Mouse (Mus musculus) hindbrain, embryonic 12.5 days (tissue): Measurements from ENCODE around the gene Uvrag. TPM values are rescaled to one million over a fixed set of nuclear protein-coding genes. Genes with fewer than 3 reads are reported as not detected.

Experiments used
- ATAC-seq: fragments of 200-750 bp; cut with Nextera tagmentation; 2 replicates; pipeline ENCODE4 v1.8.0; 2017; ENCODE audit warnings: moderate TSS enrichment; ENCODE audit not compliant: low FRiP score
- H3K27ac ChIP-seq: fragments of 300-500 bp; sonication (generic); 2 replicates; pipeline ENCODE4 v1.5.1; 2016; ENCODE audit warnings: mild to moderate bottlenecking
- H3K27me3 ChIP-seq: fragments of 300-500 bp; sonication (generic); 2 replicates; pipeline ENCODE4 v1.6.1; 2016; ENCODE audit warnings: mild to moderate bottlenecking
- H3K36me3 ChIP-seq: fragments of 300-500 bp; sonication (generic); 2 replicates; pipeline ENCODE4 v1.6.1; 2016; ENCODE audit warnings: mild to moderate bottlenecking
- H3K4me1 ChIP-seq: fragments of 300-500 bp; sonication (generic); 2 replicates; pipeline ENCODE4 v1.6.1; 2016
- H3K4me2 ChIP-seq: fragments of 300-500 bp; sonication (generic); replicated peaks from 2 replicates; pipeline ENCODE4 v1.6.1; 2016; ENCODE audit warnings: mild to moderate bottlenecking
- H3K4me3 ChIP-seq: fragments of 300-500 bp; sonication (generic); 2 replicates; pipeline ENCODE4 v1.5.1; 2016; ENCODE audit warnings: mild to moderate bottlenecking
- H3K9ac ChIP-seq: fragments of 300-500 bp; sonication (generic); 2 replicates; pipeline ENCODE4 v1.6.1; 2016; ENCODE audit warnings: mild to moderate bottlenecking, moderate library complexity
- H3K9me3 ChIP-seq: fragments of 300-500 bp; sonication (generic); replicated peaks from 2 replicates; pipeline ENCODE4 v1.6.1; 2016; ENCODE audit warnings: mild to moderate bottlenecking
- WGBS: fragments of 180-500 bp; shearing (Covaris S2); methylation state at CpG from one replicate; pipeline ENCODE4 v1.1.7; 2016; 5-methylcytosine and 5-hydroxymethylcytosine counted together
- polyA plus RNA-seq: library from polyadenylated mRNA; unstranded; fragments of >200 nt; fragmentation: Nextera tagmentation; extraction: Ambion mirVana; gene quantifications from 2 replicates; pipeline ENCODE4 v1.2.1, GENCODE M21; 2016

Uvrag gene
- polyA plus RNA-seq, 1 experiment from 2014 or later: 17.7 TPM

DNA sequence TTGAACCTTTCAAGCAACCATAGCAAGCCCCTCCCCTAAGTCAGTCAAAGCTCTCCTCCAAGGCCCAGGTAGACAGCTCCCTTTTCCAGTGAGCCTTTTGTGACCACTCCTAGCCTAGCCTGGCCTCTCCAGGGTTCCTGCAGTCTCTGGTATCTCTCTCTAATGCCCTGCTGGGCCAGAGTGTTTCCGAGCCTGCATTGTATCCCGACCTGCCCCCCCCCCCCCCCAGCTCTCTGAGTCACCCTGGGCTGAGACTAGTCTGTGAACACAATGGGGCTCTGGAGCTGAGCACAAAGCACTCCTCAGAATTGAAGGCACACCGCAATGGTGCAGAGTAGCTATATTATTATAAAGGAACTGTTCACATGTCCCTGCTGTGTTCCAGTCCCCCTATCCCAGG lies 284.8 kb downstream of the Uvrag start:
- no peak overlapping the region for H3K27ac ChIP-seq
- H3K36me3 ChIP-seq: no peaks in the 10 kb centered on the region
- no peaks in the 10 kb centered on the region for H3K27me3 ChIP-seq
- H3K9ac ChIP-seq: no peak overlapping the region
- no peak overlapping the region for H3K4me2 ChIP-seq
- no peaks in the 10 kb centered on the region for H3K9me3 ChIP-seq
- ATAC-seq: no peak
- H3K4me3 ChIP-seq: no peak overlapping the region
- H3K4me1 ChIP-seq: peaks cover 11% of the 10 kb centered on the region
- WGBS: 15% methylated on average over 3 of the region's 3 CpGs

DNA sequence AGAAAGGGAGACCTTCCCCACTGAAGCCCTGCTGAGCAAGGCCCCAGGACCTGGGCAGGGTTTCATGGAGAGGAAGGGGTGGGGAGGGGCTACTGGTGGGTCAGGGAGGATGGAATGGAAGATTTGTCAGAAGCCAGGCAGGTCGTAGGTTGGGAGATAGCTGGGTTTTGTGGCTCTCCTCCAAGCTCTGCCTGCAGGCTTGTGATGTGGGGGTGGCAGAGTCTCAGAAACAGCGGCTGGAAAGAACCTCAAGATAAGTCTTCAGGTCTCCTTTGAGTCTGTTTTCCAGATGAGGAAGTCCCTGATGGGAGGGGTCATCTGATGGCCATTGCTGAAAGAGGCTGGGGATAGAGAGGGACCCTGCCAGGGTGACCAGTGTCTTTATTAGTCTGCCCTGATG lies 285.6 kb downstream of the Uvrag start:
- Histone ChIP-seq H3K36me3 (no peaks in the 10 kb centered on the region), H3K4me2 (no peak overlapping the region), H3K9ac (no peak overlapping the region), H3K4me3 (no peak overlapping the region), H3K27me3 (no peaks in the 10 kb centered on the region), H3K9me3 (no peaks in the 10 kb centered on the region), H3K4me1 (peaks cover 9% of the 10 kb centered on the region), H3K27ac (no peak overlapping the region)
- 71% methylated on average over 2 of the region's 2 CpGs for WGBS
- ATAC-seq: no peak

- H3K27me3 ChIP-seq: no peaks in the 10 kb centered on the region
Measured at GRCm38 (mm10) chr7:98853806-98854205, 287.1 kb downstream of the Uvrag start.

GRCm38 (mm10) chr7:98852950-98853650 lies 287.8 kb downstream of the Uvrag start:
- 82% methylated on average over 18 of the region's 18 CpGs for WGBS
- Histone ChIP-seq H3K4me1 (peaks cover 9% of the 10 kb centered on the region), H3K9me3 (no peaks in the 10 kb centered on the region), H3K27ac (no peak overlapping the region), H3K9ac (no peak overlapping the region), H3K4me2 (no peak overlapping the region), H3K4me3 (no peak overlapping the region), H3K36me3 (no peaks in the 10 kb centered on the region), H3K27me3 (no peaks in the 10 kb centered on the region)
- ATAC-seq: no peak

More at GRCm38 (mm10) chr7:98853806-98854205, 287.1 kb downstream of the Uvrag start:
- no peaks in the 10 kb centered on the region for H3K9me3 ChIP-seq
- no peak overlapping the region for H3K9ac ChIP-seq
- no peak overlapping the region for H3K4me3 ChIP-seq
- H3K36me3 ChIP-seq: no peaks in the 10 kb centered on the region
- H3K27ac ChIP-seq: no peak overlapping the region
- no peak for ATAC-seq
- no peak overlapping the region for H3K4me2 ChIP-seq
- peaks cover 9% of the 10 kb centered on the region for H3K4me1 ChIP-seq
- WGBS: 91% methylated on average over 6 of the region's 6 CpGs

DNA sequence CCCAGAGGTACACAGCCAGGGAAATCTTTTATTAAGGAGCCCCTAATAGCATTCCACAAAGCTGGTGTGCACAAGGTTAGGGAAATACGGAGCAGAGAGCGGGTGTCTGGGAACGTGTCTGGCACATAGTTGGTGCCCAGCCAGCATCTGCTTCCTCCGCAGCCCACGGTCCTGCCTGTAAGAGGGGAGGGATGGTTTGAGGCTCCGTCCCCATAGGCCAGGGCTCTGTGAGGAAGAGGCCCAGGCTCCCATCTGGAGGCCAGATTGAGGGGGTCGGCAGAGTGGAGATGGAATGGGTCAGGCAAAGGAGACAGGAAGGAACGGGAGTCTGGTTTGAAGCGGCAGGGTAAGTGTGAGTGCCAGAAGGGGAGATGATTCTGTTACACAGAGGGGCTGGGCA lies 289.7 kb downstream of the Uvrag start:
- H3K9ac ChIP-seq: no peak overlapping the region
- H3K4me3 ChIP-seq: no peak overlapping the region
- no peaks in the 10 kb centered on the region for H3K9me3 ChIP-seq
- no peaks in the 10 kb centered on the region for H3K36me3 ChIP-seq
- H3K4me2 ChIP-seq: no peak overlapping the region
- H3K4me1 ChIP-seq: peaks cover 3% of the 10 kb centered on the region
- 54% methylated on average over 9 of the region's 9 CpGs for WGBS
- peaks cover 3% of the 10 kb centered on the region; the same call in 1 of the 2 replicates for H3K27me3 ChIP-seq
- no peak overlapping the region for H3K27ac ChIP-seq
- no peak for ATAC-seq

- Histone ChIP-seq H3K9me3 (no peaks in the 10 kb centered on the region), H3K9ac (no peak overlapping the region), H3K4me2 (no peak overlapping the region), H3K27ac (no peak overlapping the region), H3K4me3 (no peak overlapping the region), H3K27me3 (peaks cover 3% of the 10 kb centered on the region; the same call in 1 of the 2 replicates), H3K36me3 (no peaks in the 10 kb centered on the region), H3K4me1 (no peaks in the 10 kb centered on the region)
- WGBS: 81% methylated on average over 5 of the region's 5 CpGs
- no peak for ATAC-seq
Measured at GRCm38 (mm10) chr7:98850388-98850787, 290.6 kb downstream of the Uvrag start.

GRCm38 (mm10) chr7:98848899-98849640 lies 291.9 kb downstream of the Uvrag start:
- Histone ChIP-seq H3K4me1 (peaks cover 3% of the 10 kb centered on the region), H3K4me3 (no peak overlapping the region), H3K27ac (no peak overlapping the region), H3K9me3 (no peaks in the 10 kb centered on the region), H3K4me2 (no peak overlapping the region), H3K27me3 (peaks cover 3% of the 10 kb centered on the region; the same call in 1 of the 2 replicates), H3K36me3 (no peaks in the 10 kb centered on the region), H3K9ac (no peak overlapping the region)
- 86% methylated on average over 8 of the region's 8 CpGs for WGBS
- no peak for ATAC-seq

- Histone ChIP-seq H3K4me2 (0 out of 2 replicates have a peak overlapping the region, but pooled peaks have one; percentile 17), H3K4me1 (peaks cover 23% of the 10 kb centered on the region), H3K9ac (no peak overlapping the region), H3K27me3 (peaks cover 43% of the 10 kb centered on the region), H3K4me3 (no peak overlapping the region), H3K9me3 (no peaks in the 10 kb centered on the region), H3K36me3 (no peaks in the 10 kb centered on the region), H3K27ac (no peak overlapping the region)
- WGBS: 12% methylated on average over 7 of the region's 7 CpGs
- peak; percentile 71 for ATAC-seq
Measured at GRCm38 (mm10) chr7:98843649-98844048, 297.3 kb downstream of the Uvrag start.

GRCm38 (mm10) chr7:98842997-98843396 lies 297.9 kb downstream of the Uvrag start:
- Histone ChIP-seq H3K4me1 (peaks cover 30% of the 10 kb centered on the region), H3K9ac (no peak overlapping the region), H3K27ac (no peak overlapping the region), H3K27me3 (peaks cover 48% of the 10 kb centered on the region), H3K36me3 (no peaks in the 10 kb centered on the region), H3K9me3 (no peaks in the 10 kb centered on the region), H3K4me3 (no peak overlapping the region), H3K4me2 (no peak overlapping the region)
- WGBS: 79% methylated on average over 3 of the region's 3 CpGs
- ATAC-seq: no peak

DNA sequence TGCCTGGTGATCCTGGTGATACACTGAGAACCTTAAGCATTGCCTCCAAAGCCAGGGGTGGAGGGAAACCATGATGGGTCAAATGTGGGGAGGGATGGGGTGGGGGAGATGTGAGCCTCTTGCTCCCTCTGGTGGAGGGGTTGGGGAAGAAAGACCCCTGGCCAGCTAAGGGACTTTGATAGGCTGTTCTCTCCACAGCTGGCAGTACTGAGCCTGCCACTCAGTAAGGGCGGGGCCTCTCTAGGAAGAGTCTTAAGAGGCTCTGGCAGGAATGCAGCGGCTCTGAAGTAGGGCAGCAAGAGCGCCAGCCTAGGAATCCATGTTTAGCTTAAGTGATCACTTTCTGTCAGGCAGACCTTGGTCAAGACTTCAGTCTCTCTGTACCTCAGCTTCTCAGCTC lies 299.1 kb downstream of the Uvrag start:
- H3K27me3 ChIP-seq: peaks cover 58% of the 10 kb centered on the region
- no peak overlapping the region for H3K4me3 ChIP-seq
- H3K36me3 ChIP-seq: no peaks in the 10 kb centered on the region
- H3K9me3 ChIP-seq: no peaks in the 10 kb centered on the region
- peaks cover 40% of the 10 kb centered on the region for H3K4me1 ChIP-seq
- no peak for ATAC-seq
- 48% methylated on average over 3 of the region's 3 CpGs for WGBS
- H3K4me2 ChIP-seq: no peak overlapping the region
- no peak overlapping the region for H3K9ac ChIP-seq
- H3K27ac ChIP-seq: no peak overlapping the region

- no peak overlapping the region for H3K27ac ChIP-seq
- H3K27me3 ChIP-seq: peaks cover 67% of the 10 kb centered on the region
- WGBS: 27% methylated on average over 3 of the region's 3 CpGs
- H3K4me3 ChIP-seq: no peak overlapping the region
- H3K9ac ChIP-seq: no peak overlapping the region
- peaks cover 48% of the 10 kb centered on the region for H3K4me1 ChIP-seq
- no peaks in the 10 kb centered on the region for H3K9me3 ChIP-seq
- H3K4me2 ChIP-seq: peak overlapping the region; percentile 11; the same call in 1 of the 2 replicates
- ATAC-seq: no peak
- H3K36me3 ChIP-seq: no peaks in the 10 kb centered on the region
Measured at GRCm38 (mm10) chr7:98840771-98841170, 300.2 kb downstream of the Uvrag start.

GRCm38 (mm10) chr7:98839312-98839711 lies 301.6 kb downstream of the Uvrag start:
- H3K9ac ChIP-seq: peak overlapping the region; percentile 60; the same call in 1 of the 2 replicates
- peak overlapping the region; percentile 96 for H3K4me2 ChIP-seq
- H3K9me3 ChIP-seq: no peaks in the 10 kb centered on the region
- ATAC-seq: no peak
- peak overlapping the region; percentile 46 for H3K4me3 ChIP-seq
- no peaks in the 10 kb centered on the region for H3K36me3 ChIP-seq
- peaks cover 62% of the 10 kb centered on the region for H3K4me1 ChIP-seq
- no peak overlapping the region for H3K27ac ChIP-seq
- 3% methylated on average over 12 of the region's 12 CpGs for WGBS
- peaks cover 82% of the 10 kb centered on the region for H3K27me3 ChIP-seq
